Mouse (Mus musculus) E14TG2a.4 (cell line): ENCODE data around the gene Serpina3b.

ENCODE experiments used
- CTCF ChIP-seq: conservative IDR thresholded peaks from 2 replicates; pipeline ENCODE4 v1.5.1; 2014; ENCODE audit warnings: low read length
- NANOG ChIP-seq: IDR thresholded peaks from 2 replicates; pipeline ENCODE4 v1.6.1; 2014; ENCODE audit warnings: borderline replicate concordance, low read length, mixed read lengths

- TF ChIP-seq CTCF: no peak
- TF ChIP-seq NANOG: no peak
Measured at GRCm38 (mm10) chr12:104140543-104141103, 12.8 kb downstream of the Serpina3b start.
